Mouse (Mus musculus): ENCODE data around the gene Wfdc15a. TPM values are rescaled to one million over a fixed set of nuclear protein-coding genes. Genes with fewer than 3 reads are reported as not detected.
A peak's percentile ranks its signal among the peaks of the same experiment; 100 is the strongest.

Gene Wfdc15a
- polyA plus RNA-seq, 1 experiment from 2014 or later = not detected

DNA sequence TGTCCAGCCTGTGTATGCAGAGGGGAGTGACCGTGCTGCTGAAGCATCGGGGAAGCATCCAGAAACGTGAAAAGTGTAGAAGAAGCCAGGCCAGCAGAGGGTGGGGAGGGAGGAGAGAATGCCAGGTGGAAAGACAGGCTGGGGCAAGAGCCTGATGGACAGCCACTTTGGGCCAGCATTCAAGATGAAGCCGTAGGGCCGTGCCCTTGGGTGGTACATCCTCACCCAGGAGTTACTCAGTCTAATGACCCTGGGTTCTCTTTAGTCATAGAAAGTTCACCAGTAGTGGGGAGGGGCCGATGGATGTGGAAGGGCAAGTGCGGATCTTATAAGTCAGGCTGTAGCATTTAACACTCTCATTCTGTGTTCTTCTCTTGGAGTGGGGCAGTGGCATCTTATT is 43.8 kb downstream of the Wfdc15a start:
- ATAC-seq (replicated peaks; ENCODE audit: insufficient number of reproducible peaks, low FRiP score, low TSS enrichment) = no peak
- 84% methylated on average over 7 of the region's 7 CpGs for WGBS (ENCODE audit: insufficient replicate concordance)
- H3K4me1 ChIP-seq (ENCODE audit: control insufficient read depth, insufficient read depth, low read length) = no peaks in the 10 kb centered on the region
- no peak overlapping the region for H3K4me3 ChIP-seq (ENCODE audit: low read depth, low read length)
- no peaks in the 10 kb centered on the region for H3K9me3 ChIP-seq (replicated peaks; ENCODE audit: control insufficient read depth, low read length)
- no peak overlapping the region for H3K27ac ChIP-seq (ENCODE audit: low read depth, low read length)
- no peak overlapping the region for H3K9ac ChIP-seq (ENCODE audit: low read depth, low read length)
- no peaks in the 10 kb centered on the region for H3K27me3 ChIP-seq (ENCODE audit: control insufficient read depth, insufficient read depth, low read length)
- no peak overlapping the region for H3K4me2 ChIP-seq
- H3K36me3 ChIP-seq (ENCODE audit: control insufficient read depth, insufficient read depth, low read length) = no peaks in the 10 kb centered on the region

DNA sequence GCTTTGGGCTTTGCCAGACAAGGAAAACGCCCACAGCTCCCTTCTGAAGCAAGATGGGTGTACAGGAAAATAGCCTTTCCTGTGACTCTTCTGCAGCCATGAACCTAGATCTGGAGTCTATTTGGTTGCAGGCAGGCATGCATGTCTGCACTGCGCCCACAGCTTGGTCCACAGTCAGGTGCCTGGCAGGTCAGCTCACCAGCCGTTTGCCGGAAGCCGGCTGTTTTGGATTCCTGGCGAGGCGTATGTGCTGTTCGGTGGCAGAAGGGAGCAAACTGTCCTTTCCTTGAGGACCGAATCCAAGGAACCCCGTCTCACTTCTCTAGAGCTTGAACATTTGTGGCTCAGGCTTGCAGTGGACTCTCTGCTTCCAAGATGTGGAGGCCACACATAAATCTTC is 45.9 kb downstream of the Wfdc15a start:
- Histone ChIP-seq H3K9me3 (replicated peaks; ENCODE audit: control insufficient read depth, low read length) (no peaks in the 10 kb centered on the region), H3K27me3 (ENCODE audit: control insufficient read depth, insufficient read depth, low read length) (no peaks in the 10 kb centered on the region), H3K4me2 (no peak overlapping the region), H3K36me3 (ENCODE audit: control insufficient read depth, insufficient read depth, low read length) (no peaks in the 10 kb centered on the region), H3K9ac (ENCODE audit: low read depth, low read length) (no peak overlapping the region), H3K4me1 (ENCODE audit: control insufficient read depth, insufficient read depth, low read length) (peaks cover 14% of the 10 kb centered on the region), H3K27ac (ENCODE audit: low read depth, low read length) (no peak overlapping the region), H3K4me3 (ENCODE audit: low read depth, low read length) (no peak overlapping the region)
- WGBS (ENCODE audit: insufficient replicate concordance) = 85% methylated on average over 10 of the region's 10 CpGs
- no peak for ATAC-seq (replicated peaks; ENCODE audit: insufficient number of reproducible peaks, low FRiP score, low TSS enrichment)

DNA sequence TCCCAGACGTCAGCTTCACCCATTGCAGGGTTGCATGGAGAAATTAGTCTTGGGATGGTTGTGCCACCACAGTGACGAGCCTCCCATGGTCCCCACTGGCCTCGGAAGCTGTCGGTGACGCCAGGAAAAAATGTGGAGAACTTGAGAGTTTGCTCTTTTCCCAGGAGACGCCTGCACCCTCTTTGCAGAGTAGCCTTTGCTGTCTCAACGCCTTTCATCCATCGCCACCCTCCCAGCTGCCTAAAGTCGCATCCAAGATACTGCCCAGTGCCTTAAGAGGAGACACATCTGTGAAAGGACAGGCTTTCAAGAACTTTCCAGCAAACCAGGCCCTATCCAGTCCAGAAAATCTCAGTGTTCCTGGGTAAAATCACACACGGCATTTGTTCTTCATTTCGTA is 47.6 kb downstream of the Wfdc15a start:
- Histone ChIP-seq H3K4me3 (ENCODE audit: low read depth, low read length) (no peak overlapping the region), H3K4me1 (ENCODE audit: control insufficient read depth, insufficient read depth, low read length) (peaks cover 16% of the 10 kb centered on the region), H3K9me3 (replicated peaks; ENCODE audit: control insufficient read depth, low read length) (no peaks in the 10 kb centered on the region), H3K4me2 (no peak overlapping the region), H3K9ac (ENCODE audit: low read depth, low read length) (no peak overlapping the region), H3K27me3 (ENCODE audit: control insufficient read depth, insufficient read depth, low read length) (no peaks in the 10 kb centered on the region), H3K36me3 (ENCODE audit: control insufficient read depth, insufficient read depth, low read length) (no peaks in the 10 kb centered on the region), H3K27ac (ENCODE audit: low read depth, low read length) (no peak overlapping the region)
- WGBS (ENCODE audit: insufficient replicate concordance) = 90% methylated on average over 11 of the region's 11 CpGs
- ATAC-seq (replicated peaks; ENCODE audit: insufficient number of reproducible peaks, low FRiP score, low TSS enrichment) = no peak

DNA sequence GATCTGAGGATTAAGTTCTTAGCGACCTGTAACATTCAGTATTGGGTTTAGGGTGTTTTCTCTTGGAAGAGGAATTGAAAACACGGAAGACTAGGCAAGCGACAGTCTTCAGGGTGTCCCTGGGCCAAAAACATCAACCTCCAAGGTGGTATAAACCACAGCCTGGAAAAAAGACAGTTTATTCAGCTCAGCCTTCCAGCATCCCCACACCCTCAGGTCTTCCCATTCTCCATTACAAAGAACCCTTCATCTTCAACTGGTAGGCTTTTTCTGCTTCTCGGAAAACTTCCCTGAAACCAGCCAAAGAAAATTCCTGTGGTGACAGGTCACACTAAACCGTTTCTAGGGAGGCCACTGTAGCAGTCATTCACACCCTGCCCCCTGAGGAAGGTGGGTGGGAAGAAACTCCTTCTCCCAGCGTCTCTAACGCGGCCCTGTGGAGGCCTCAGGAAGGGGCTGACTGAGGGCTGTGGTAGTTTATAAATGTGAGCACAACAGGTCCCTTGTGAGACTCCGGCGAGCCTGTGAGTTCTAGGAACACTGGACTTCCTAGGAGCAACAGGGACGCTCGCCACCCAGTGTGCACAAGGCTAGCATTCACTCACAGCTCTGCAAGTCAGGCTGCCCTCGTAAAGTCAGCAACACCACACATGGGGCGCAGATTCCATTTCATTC is 49.7 kb downstream of the Wfdc15a start:
- 37% methylated on average over 14 of the region's 14 CpGs for WGBS (ENCODE audit: insufficient replicate concordance)
- H3K27ac ChIP-seq (ENCODE audit: low read depth, low read length) = peak overlapping the region; percentile 51; the same call in 1 of the 2 replicates
- H3K36me3 ChIP-seq (ENCODE audit: control insufficient read depth, insufficient read depth, low read length) = no peaks in the 10 kb centered on the region
- no peaks in the 10 kb centered on the region for H3K9me3 ChIP-seq (replicated peaks; ENCODE audit: control insufficient read depth, low read length)
- H3K4me3 ChIP-seq (ENCODE audit: low read depth, low read length) = no peak overlapping the region
- H3K9ac ChIP-seq (ENCODE audit: low read depth, low read length) = no peak overlapping the region; the same call in 1 of the 2 replicates
- peaks cover 16% of the 10 kb centered on the region for H3K4me1 ChIP-seq (ENCODE audit: control insufficient read depth, insufficient read depth, low read length)
- no peak overlapping the region for H3K4me2 ChIP-seq
- no peaks in the 10 kb centered on the region for H3K27me3 ChIP-seq (ENCODE audit: control insufficient read depth, insufficient read depth, low read length)
- no peak for ATAC-seq (replicated peaks; ENCODE audit: insufficient number of reproducible peaks, low FRiP score, low TSS enrichment)

Other genes starting within 250 kb of the Wfdc15a start
- 254 and 271 TPM in 2 replicates for gene Ywhab, start 205.2 kb downstream of the Wfdc15a start, polyA plus RNA-seq (2014; fragmentation: Nextera tagmentation; extraction: Ambion mirVana)
- gene Pabpc1l, start 174.7 kb downstream of the Wfdc15a start, polyA plus RNA-seq (2014; fragmentation: Nextera tagmentation; extraction: Ambion mirVana) = 0.61 and 0.66 TPM in 2 replicates
- 20.8 and 21.4 TPM in 2 replicates for gene Stk4, start 129.8 kb downstream of the Wfdc15a start, polyA plus RNA-seq (2014; fragmentation: Nextera tagmentation; extraction: Ambion mirVana)
- 56.7 and 59.1 TPM in 2 replicates for gene Tomm34, start 129.0 kb downstream of the Wfdc15a start, polyA plus RNA-seq (2014; fragmentation: Nextera tagmentation; extraction: Ambion mirVana)
- gene Kcns1, start 29.0 kb downstream of the Wfdc15a start, polyA plus RNA-seq (2014; fragmentation: Nextera tagmentation; extraction: Ambion mirVana) = 0.13 TPM in 1 of 2 replicates, not detected in the other
- gene Wfdc5, start 17.4 kb downstream of the Wfdc15a start, polyA plus RNA-seq (2014; fragmentation: Nextera tagmentation; extraction: Ambion mirVana) = not detected in 2 replicates
- not detected in 2 replicates for gene Wfdc12, start 9.5 kb downstream of the Wfdc15a start, polyA plus RNA-seq (2014; fragmentation: Nextera tagmentation; extraction: Ambion mirVana)
- gene Wfdc15b, start 21.5 kb upstream of the Wfdc15a start, polyA plus RNA-seq (2014; fragmentation: Nextera tagmentation; extraction: Ambion mirVana) = not detected in 2 replicates
- gene Svs2, start 38.3 kb upstream of the Wfdc15a start, polyA plus RNA-seq (2014; fragmentation: Nextera tagmentation; extraction: Ambion mirVana) = not detected in 2 replicates
- not detected in 2 replicates for gene Svs3b, start 56.5 kb upstream of the Wfdc15a start, polyA plus RNA-seq (2014; fragmentation: Nextera tagmentation; extraction: Ambion mirVana)
- not detected in 2 replicates for gene Svs4, start 78.3 kb upstream of the Wfdc15a start, polyA plus RNA-seq (2014; fragmentation: Nextera tagmentation; extraction: Ambion mirVana)
- not detected in 2 replicates for gene Svs3a, start 89.1 kb upstream of the Wfdc15a start, polyA plus RNA-seq (2014; fragmentation: Nextera tagmentation; extraction: Ambion mirVana)
- gene Svs6, start 116.6 kb upstream of the Wfdc15a start, polyA plus RNA-seq (2014; fragmentation: Nextera tagmentation; extraction: Ambion mirVana) = not detected in 2 replicates
- not detected in 2 replicates for gene Svs5, start 132.6 kb upstream of the Wfdc15a start, polyA plus RNA-seq (2014; fragmentation: Nextera tagmentation; extraction: Ambion mirVana)
- gene Slpi, start 189.0 kb upstream of the Wfdc15a start, polyA plus RNA-seq (2014; fragmentation: Nextera tagmentation; extraction: Ambion mirVana) = 0.39 and 0.97 TPM in 2 replicates
- 0.06 and 0.19 TPM in 2 replicates for gene Rbpjl, start 203.0 kb upstream of the Wfdc15a start, polyA plus RNA-seq (2014; fragmentation: Nextera tagmentation; extraction: Ambion mirVana)
- 0.34 and 0.77 TPM in 2 replicates for gene Matn4, start 205.0 kb upstream of the Wfdc15a start, polyA plus RNA-seq (2014; fragmentation: Nextera tagmentation; extraction: Ambion mirVana)
- 33.9 and 34.6 TPM in 2 replicates for gene Sdc4, start 243.8 kb upstream of the Wfdc15a start, polyA plus RNA-seq (2014; fragmentation: Nextera tagmentation; extraction: Ambion mirVana)

Data from heart, embryonic 11.5 days (tissue).